In the genomic region with DNA sequence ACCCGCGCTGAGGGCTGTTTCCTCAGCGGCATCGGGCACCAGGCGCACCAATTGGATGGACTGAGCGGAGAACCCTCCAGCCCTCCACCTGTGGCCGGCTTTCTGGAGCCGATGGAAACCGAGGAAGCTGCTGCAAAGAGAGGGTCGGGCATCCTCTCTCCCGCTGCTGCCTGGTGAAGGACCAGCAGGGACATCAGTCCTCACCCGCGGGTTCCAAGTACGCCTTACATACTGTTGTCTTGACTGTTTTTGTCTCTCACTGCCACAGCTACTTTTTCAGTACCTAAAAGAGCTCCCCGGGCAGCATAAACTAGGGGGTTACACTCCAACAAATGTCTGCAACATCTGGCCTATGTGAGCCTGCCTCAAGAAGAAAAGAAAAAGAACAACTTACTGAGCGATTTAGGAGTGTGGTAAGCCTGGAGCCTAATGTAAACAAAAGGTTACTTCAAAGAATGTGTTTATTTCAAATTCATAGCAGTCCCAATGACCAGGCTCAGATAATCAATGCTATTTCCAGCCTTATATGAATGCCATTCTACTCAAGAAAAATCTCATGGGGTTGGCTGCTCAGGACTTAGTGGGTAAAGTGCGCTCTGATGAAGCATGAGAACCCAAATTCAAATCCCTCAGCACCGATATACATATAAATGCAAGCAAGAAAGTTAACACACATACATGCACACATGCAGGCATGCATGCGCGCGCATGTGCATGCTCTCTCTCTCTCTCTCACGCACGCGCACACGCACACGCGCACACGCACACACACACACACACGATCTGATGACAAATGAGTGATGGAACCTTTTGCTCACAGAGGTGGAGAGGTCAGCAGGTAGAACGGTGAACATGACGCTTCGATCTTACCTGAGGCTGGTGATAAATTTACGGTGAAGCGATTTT, we compare ENCODE assay signal across 8 mouse cellular contexts. TPM values are rescaled to one million over a fixed set of nuclear protein-coding genes. Genes with fewer than 3 reads are reported as not detected.
DNase-seq lines count a peak whose midpoint lies in the region; ATAC-seq and TF ChIP-seq lines count a peak whose summit lies in the region.

No protein-coding gene starts in this region.

- no peak for DNase-seq in lung, postnatal 0 days (ENCODE audit: low spot score)
- no peak for DNase-seq in lung, postnatal 25 days (ENCODE audit: low spot score)
- peak; percentile 21 for DNase-seq in cerebellum, adult 9-11 months
- DNase-seq in hindbrain, embryonic 11.5 days (ENCODE audit: low spot score) = peak; percentile 64
- peak; percentile 74 for DNase-seq in midbrain, embryonic 14.5 days
- DNase-seq in layer of hippocampus, adult 9-10 months (ENCODE audit: low spot score) = no peak
- no peak for DNase-seq in adipocyte (ENCODE audit: low spot score)
- no peak for DNase-seq in left cerebral cortex, postnatal 4 days

- peaks cover 9% of the 10 kb centered on the region; the same call in 1 of the 2 replicates for H3K27me3 ChIP-seq in lung, postnatal 0 days (replicated peaks; ENCODE audit: insufficient read depth, low read length)
- H3K27me3 ChIP-seq in hindbrain, embryonic 11.5 days (ENCODE audit: control insufficient read depth, insufficient read depth, low read length) = 0 out of 2 replicates have a peak, but pooled peaks cover 4% of the 10 kb centered on the region
- H3K27me3 ChIP-seq in midbrain, embryonic 14.5 days (ENCODE audit: control insufficient read depth, insufficient read depth, low read length) = peaks cover 4% of the 10 kb centered on the region; the same call in 1 of the 2 replicates

- H3K9ac ChIP-seq in lung, postnatal 0 days (replicated peaks; ENCODE audit: low read depth) = no peak overlapping the region
- peak overlapping the region; percentile 73 for H3K9ac ChIP-seq in hindbrain, embryonic 11.5 days (ENCODE audit: low read depth, low read length)
- peak overlapping the region; percentile 55 for H3K9ac ChIP-seq in midbrain, embryonic 14.5 days (replicated peaks; ENCODE audit: low read length)

- peaks cover 6% of the 10 kb centered on the region; the same call in 1 of the 2 replicates for H3K4me1 ChIP-seq in lung, postnatal 0 days (ENCODE audit: insufficient read depth, low read depth, low read length)
- H3K4me1 ChIP-seq in hindbrain, embryonic 11.5 days (replicated peaks; ENCODE audit: control insufficient read depth, insufficient read depth, low read length) = peaks cover 6% of the 10 kb centered on the region; the same call in 1 of the 2 replicates
- peaks cover 11% of the 10 kb centered on the region; the same call in 1 of the 2 replicates for H3K4me1 ChIP-seq in midbrain, embryonic 14.5 days (ENCODE audit: control insufficient read depth, insufficient read depth, low read length)

- no peak for TF ChIP-seq CTCF in lung, postnatal 0 days (IDR thresholded peaks at IDR 0.05)

- H3K4me2 ChIP-seq in lung, postnatal 0 days (replicated peaks; ENCODE audit: low read depth, low read length) = peak overlapping the region; percentile 97
- H3K4me2 ChIP-seq in hindbrain, embryonic 11.5 days (replicated peaks; ENCODE audit: low read depth, low read length) = peak overlapping the region; percentile 91
- peak overlapping the region; percentile 82 for H3K4me2 ChIP-seq in midbrain, embryonic 14.5 days (ENCODE audit: low read length)

- peak overlapping the region; percentile 56 for H3K4me3 ChIP-seq in lung, postnatal 0 days (ENCODE audit: low read depth, low read length)
- peak overlapping the region; percentile 72 for H3K4me3 ChIP-seq in hindbrain, embryonic 11.5 days (ENCODE audit: low read depth, low read length)
- peak overlapping the region; percentile 67 for H3K4me3 ChIP-seq in midbrain, embryonic 14.5 days (replicated peaks; ENCODE audit: low read depth, low read length)

- no peaks in the 10 kb centered on the region for H3K9me3 ChIP-seq in lung, postnatal 0 days (ENCODE audit: low read length)
- no peaks in the 10 kb centered on the region for H3K9me3 ChIP-seq in hindbrain, embryonic 11.5 days (ENCODE audit: control insufficient read depth, low read length)
- no peaks in the 10 kb centered on the region for H3K9me3 ChIP-seq in midbrain, embryonic 14.5 days (ENCODE audit: control insufficient read depth, low read length)

- intact Hi-C loops in left cerebral cortex, postnatal 4 days (cut with DNase I) = loop anchor here (10.0 kb wide), 2 partner anchors 146 to 196 kb away; a partner anchor contains a TSS

- no peaks in the 10 kb centered on the region for H3K36me3 ChIP-seq in lung, postnatal 0 days (ENCODE audit: insufficient read depth, low read length)
- no peaks in the 10 kb centered on the region for H3K36me3 ChIP-seq in hindbrain, embryonic 11.5 days (ENCODE audit: control insufficient read depth, insufficient read depth, low read length)
- no peaks in the 10 kb centered on the region for H3K36me3 ChIP-seq in midbrain, embryonic 14.5 days (ENCODE audit: control insufficient read depth, insufficient read depth, low read length)

- no peak for TF ChIP-seq EP300 in lung, postnatal 0 days (IDR thresholded peaks at IDR 0.05)

- ATAC-seq in lung, postnatal 0 days = peak; percentile 22; the same call in 1 of the 2 replicates
- ATAC-seq in hindbrain, embryonic 11.5 days (ENCODE audit: low FRiP score) = peak; percentile 72
- peak; percentile 47 for ATAC-seq in midbrain, embryonic 14.5 days (ENCODE audit: low FRiP score, low TSS enrichment)

- WGBS in lung, postnatal 0 days = 2% methylated on average over 33 of the region's 34 CpGs
- WGBS in hindbrain, embryonic 11.5 days = 6% methylated on average over 33 of the region's 34 CpGs
- WGBS in midbrain, embryonic 14.5 days = 7% methylated on average over 34 of the region's 34 CpGs

- no peak overlapping the region for H3K27ac ChIP-seq in lung, postnatal 0 days (ENCODE audit: low read length)
- no peak overlapping the region for H3K27ac ChIP-seq in hindbrain, embryonic 11.5 days (ENCODE audit: low read depth, low read length)
- no peak overlapping the region for H3K27ac ChIP-seq in midbrain, embryonic 14.5 days (replicated peaks; ENCODE audit: low read depth, low read length)

RNA-seq across cellular contexts. Expression of a gene that starts 0.6 kb away (rescaled TPM):
- polyA plus RNA-seq in lung, postnatal 0 days (2015; fragmentation: Nextera tagmentation; extraction: Ambion mirVana) = 1.2 and 1.3 TPM in 2 replicates
- polyA plus RNA-seq in hindbrain, embryonic 11.5 days (2014; fragmentation: Nextera tagmentation; extraction: Ambion mirVana) = 22.4 and 27.4 TPM in 2 replicates
- 25.4 and 31.3 TPM in 2 replicates for polyA plus RNA-seq in midbrain, embryonic 14.5 days (2014; fragmentation: Nextera tagmentation; extraction: Ambion mirVana)
- 10 to 100 TPM; 29.7 to 32.8 TPM for total RNA-seq in left cerebral cortex, postnatal 4 days (2021)

RNA-seq across cellular contexts. Expression of a gene that starts 31.5 kb away (rescaled TPM):
- 5.6 and 7.8 TPM in 2 replicates for polyA plus RNA-seq in lung, postnatal 0 days (2015; fragmentation: Nextera tagmentation; extraction: Ambion mirVana)
- polyA plus RNA-seq in hindbrain, embryonic 11.5 days (2014; fragmentation: Nextera tagmentation; extraction: Ambion mirVana) = 36.6 and 53.5 TPM in 2 replicates
- polyA plus RNA-seq in midbrain, embryonic 14.5 days (2014; fragmentation: Nextera tagmentation; extraction: Ambion mirVana) = 29.1 and 34.4 TPM in 2 replicates
- 10 to 100 TPM; 53.9 to 59.9 TPM for total RNA-seq in left cerebral cortex, postnatal 4 days (2021)

Comparison
In these comparisons a context has a peak if more than half of its experiments do, and no peak if none do; other contexts are left out.
1. ATAC-seq: peak in every context shown above with its lines; median percentile 72 in hindbrain, embryonic 11.5 days; 47 in midbrain, embryonic 14.5 days; 22 in lung, postnatal 0 days.
2. DNase-seq: peak in cerebellum, adult 9-11 months (single experiment), hindbrain, embryonic 11.5 days (single experiment) and midbrain, embryonic 14.5 days (single experiment); none in lung, postnatal 0 days (single experiment), lung, postnatal 25 days (single experiment), layer of hippocampus, adult 9-10 months (single experiment), adipocyte (single experiment) and left cerebral cortex, postnatal 4 days (single experiment).
3. RNA of a gene that starts 0.6 kb away (polyA plus RNA-seq): 25.4 to 31.3 TPM in midbrain, embryonic 14.5 days and 22.4 to 27.4 TPM in hindbrain, embryonic 11.5 days; 1.2 to 1.3 TPM in lung, postnatal 0 days; every median in the first group is over 10 times any median in the second.
4. Peak in every context shown above with its lines, with median percentiles within 50 percentile points of each other: H3K4me2 ChIP-seq and H3K4me3 ChIP-seq.